Mouse (Mus musculus) adrenal gland, adult (tissue): Measurements from ENCODE around the gene Pif1.
A peak's percentile ranks its signal among the peaks of the same experiment; 100 is the strongest.

Experiments
- DNase-seq, 2 experiments: peaks; one replicate each; pipeline ENCODE4 v3.0.0; 2022 to 2023; ENCODE audit warnings: low spot score in 1 of 2; ENCODE audit not compliant: inconsistent age in 2 of 2

Pif1 gene

GRCm38 (mm10) chr9:65592721-65593120, 5.8 kb downstream of the Pif1 start:
- DNase-seq: no peak

- DNase-seq: no peak
These were observed 6.6 kb downstream of the Pif1 start for GRCm38 (mm10) chr9:65593596-65593995.

- peak; percentile 53 to 87 for DNase-seq
These were observed 11.8 kb downstream of the Pif1 start for GRCm38 (mm10) chr9:65598765-65599249.

GRCm38 (mm10) chr9:65600951-65601350, 14.0 kb downstream of the Pif1 start:
- no peak for DNase-seq

GRCm38 (mm10) chr9:65603401-65604102, 16.6 kb downstream of the Pif1 start:
- peak in 1 of 2 experiments; percentile 59 for DNase-seq

- peak; percentile 71 to 91 for DNase-seq
These were observed 18.6 kb downstream of the Pif1 start for GRCm38 (mm10) chr9:65605471-65606136.

- peak; percentile 54 to 74 for DNase-seq
These were observed 19.6 kb downstream of the Pif1 start for GRCm38 (mm10) chr9:65606321-65607109.

- DNase-seq: no peak
These were observed 20.2 kb downstream of the Pif1 start for GRCm38 (mm10) chr9:65607120-65607519.

GRCm38 (mm10) chr9:65611969-65612486, 25.1 kb downstream of the Pif1 start:
- no peak for DNase-seq

- DNase-seq: no peak
These were observed 26.1 kb downstream of the Pif1 start for GRCm38 (mm10) chr9:65613098-65613497.

- no peak for DNase-seq
These were observed 32.4 kb downstream of the Pif1 start for GRCm38 (mm10) chr9:65619311-65619710.

- no peak for DNase-seq
These were observed 34.2 kb downstream of the Pif1 start for GRCm38 (mm10) chr9:65621196-65621595.

GRCm38 (mm10) chr9:65621666-65622065, 34.7 kb downstream of the Pif1 start:
- DNase-seq: no peak

GRCm38 (mm10) chr9:65622826-65623225, 35.9 kb downstream of the Pif1 start:
- no peak for DNase-seq

- DNase-seq: no peak
These were observed 37.3 kb downstream of the Pif1 start for GRCm38 (mm10) chr9:65624266-65624665.

GRCm38 (mm10) chr9:65629025-65629766, 42.2 kb downstream of the Pif1 start, which contains the start of gene Rbpms2:
Rbpms2 (plus strand) TSS chr9:65629648.
- peak; percentile 65 to 85 for DNase-seq

GRCm38 (mm10) chr9:65629767-65630630, 43.0 kb downstream of the Pif1 start:
- DNase-seq: peak; percentile 83 to 94

- DNase-seq: peak; percentile 74 to 89
These were observed 43.8 kb downstream of the Pif1 start for GRCm38 (mm10) chr9:65630631-65631353.
